Mouse (Mus musculus) ES-E14 (cell line): ENCODE data around the gene Mrpl57. TPM values are rescaled to one million over a fixed set of nuclear protein-coding genes. Genes with fewer than 3 reads are reported as not detected.

Source experiments
- DNase-seq: peaks from one replicate; pipeline ENCODE4 v3.0.0-alpha.2; 2013; ENCODE audit warnings: low read depth, low spot score
- H3K27ac ChIP-seq: 2 replicates; pipeline ENCODE4 v1.5.1; 2012; ENCODE audit warnings: low read depth, mild to moderate bottlenecking, low read length, moderate library complexity, mixed read lengths; ENCODE audit not compliant: poor library complexity, insufficient read depth, severe bottlenecking
- H3K36me3 ChIP-seq: 2 replicates; pipeline ENCODE4 v1.6.1; 2012; ENCODE audit warnings: mild to moderate bottlenecking, low read length, moderate library complexity, mixed read lengths; ENCODE audit not compliant: control insufficient read depth, poor library complexity, insufficient read depth, severe bottlenecking
- H3K4me1 ChIP-seq, 2 experiments: fragments of 150-350 bp in 1 of 2; sonication (generic) in 1 of 2; 2 replicates each; pipeline ENCODE4 v1.6.1; 2012; ENCODE audit warnings: low read length in 2 of 2, mild to moderate bottlenecking in 1 of 2, mixed read lengths in 1 of 2; ENCODE audit not compliant: control insufficient read depth in 2 of 2, insufficient read depth in 2 of 2, poor library complexity in 1 of 2
- H3K4me3 ChIP-seq, 2 experiments: fragments of 150-350 bp in 1 of 2; sonication (generic) in 1 of 2; 2 replicates each; pipeline ENCODE4 v1.5.1; 2012; ENCODE audit warnings: low read length in 2 of 2, low read depth in 1 of 2, mild to moderate bottlenecking in 1 of 2, mixed read lengths in 1 of 2; ENCODE audit not compliant: insufficient read depth in 1 of 2, poor library complexity in 1 of 2, severe bottlenecking in 1 of 2
- H3K9ac ChIP-seq: 2 replicates; pipeline ENCODE4 v1.6.1; 2012; ENCODE audit warnings: low read depth, mild to moderate bottlenecking, low read length, mixed read lengths; ENCODE audit not compliant: poor library complexity, insufficient read depth, severe bottlenecking
- H3K9me3 ChIP-seq: fragments of 150-350 bp; sonication (generic); 2 replicates; pipeline ENCODE4 v1.6.1; 2012; ENCODE audit warnings: low read depth, mild to moderate bottlenecking, low read length; ENCODE audit not compliant: control insufficient read depth, insufficient read depth
- CHD2 ChIP-seq: IDR thresholded peaks from 2 replicates; pipeline ENCODE4 v1.6.1; 2014; ENCODE audit warnings: mild to moderate bottlenecking, low read depth, low read length, inconsistent platforms
- HCFC1 ChIP-seq: IDR thresholded peaks from 2 replicates; pipeline ENCODE4 v1.6.1; 2012; ENCODE audit warnings: low read length, inconsistent platforms, borderline replicate concordance; ENCODE audit not compliant: insufficient read depth
- MAFK ChIP-seq: IDR thresholded peaks from 2 replicates; pipeline ENCODE4 v1.6.1; 2014; ENCODE audit warnings: mild to moderate bottlenecking, low read depth, low read length, inconsistent platforms; ENCODE audit not compliant: insufficient read depth
- ZC3H11A ChIP-seq: IDR thresholded peaks from 2 replicates; pipeline ENCODE4 v1.6.1; 2012; ENCODE audit warnings: low read depth, mild to moderate bottlenecking, inconsistent platforms, low read length, borderline replicate concordance
- ZNF384 ChIP-seq: IDR thresholded peaks from 2 replicates; pipeline ENCODE4 v1.6.1; 2012; ENCODE audit warnings: low read depth, low read length, inconsistent platforms
- in situ Hi-C, 2 experiments: fragments of 600-800 bp; cut with MboI; formaldehyde crosslinking; loops; one replicate each; pipeline ENCODE4 v1.15.1; 2025; ENCODE audit warnings: low sequenced_read_pairs in 2 of 2, inconsistent platforms in 1 of 2; ENCODE audit not compliant: unreplicated experiment in 2 of 2
- total RNA-seq: library from RNA; depleted of rRNA; stranded (reverse); fragments of 300-350 nt; gene quantifications from 2 replicates; pipeline ENCODE4 v1.2.3, GENCODE M21; 2012

Mrpl57 gene
- total RNA-seq, 1 experiment, result 67.8 TPM

GRCm38 (mm10) chr14:57810886-57811285 lies 15.1 kb upstream of the Mrpl57 start:
- no peak for DNase-seq
- H3K4me3 ChIP-seq, result no peak overlapping the region
- TF ChIP-seq CHD2 (no peak), MAFK (no peak), HCFC1 (no peak), ZC3H11A (no peak), ZNF384 (no peak)
- H3K27ac ChIP-seq, result no peak overlapping the region
- H3K4me1 ChIP-seq, result peaks cover 0 to 7% of the 10 kb centered on the region in 2 experiments; a peak in 2 of 4 replicates
- H3K36me3 ChIP-seq, result peaks cover 43% of the 10 kb centered on the region
- in situ Hi-C loops, result no loop called here
- no peak overlapping the region for H3K9ac ChIP-seq
- no peaks in the 10 kb centered on the region for H3K9me3 ChIP-seq

GRCm38 (mm10) chr14:57811844-57812243 lies 14.2 kb upstream of the Mrpl57 start:
- peaks cover 45% of the 10 kb centered on the region for H3K36me3 ChIP-seq
- TF ChIP-seq MAFK (no peak), CHD2 (no peak), HCFC1 (no peak), ZC3H11A (no peak), ZNF384 (no peak)
- no peak overlapping the region for H3K9ac ChIP-seq
- H3K4me3 ChIP-seq, result no peak overlapping the region
- in situ Hi-C loops, result no loop called here
- H3K4me1 ChIP-seq, result peaks cover 6 to 7% of the 10 kb centered on the region in 2 experiments; a peak in 2 of 4 replicates
- H3K27ac ChIP-seq, result no peak overlapping the region; the same call in 1 of the 2 replicates
- H3K9me3 ChIP-seq, result no peaks in the 10 kb centered on the region
- no peak for DNase-seq

GRCm38 (mm10) chr14:57820839-57821238 lies 5.2 kb upstream of the Mrpl57 start:
- H3K36me3 ChIP-seq, result peaks cover 34% of the 10 kb centered on the region
- no peak for DNase-seq

GRCm38 (mm10) chr14:57827284-57827683 lies 1.2 kb downstream of the Mrpl57 start:
- no peak for TF ChIP-seq MAFK
- TF ChIP-seq CHD2, result no peak
- no peak for TF ChIP-seq ZNF384
- TF ChIP-seq HCFC1, result no peak
- TF ChIP-seq ZC3H11A, result no peak
- in situ Hi-C loops, result no loop called here
- H3K4me1 ChIP-seq, result peaks cover 3 to 8% of the 10 kb centered on the region in 2 experiments; a peak in 2 of 4 replicates
- no peaks in the 10 kb centered on the region for H3K9me3 ChIP-seq
- H3K27ac ChIP-seq, result no peak overlapping the region; the same call in 1 of the 2 replicates
- peaks cover 2% of the 10 kb centered on the region; the same call in 1 of the 2 replicates for H3K36me3 ChIP-seq
- no peak for DNase-seq
- peak overlapping the region; percentile 92 to 99 for H3K4me3 ChIP-seq
- H3K9ac ChIP-seq, result peak overlapping the region; percentile 99

More at GRCm38 (mm10) chr14:57820839-57821238, 5.2 kb upstream of the Mrpl57 start:
- Histone ChIP-seq H3K9ac (no peak overlapping the region), H3K4me1 (peaks cover 4 to 11% of the 10 kb centered on the region in 2 experiments; a peak in 2 of 4 replicates), H3K4me3 (no peak overlapping the region), H3K9me3 (no peaks in the 10 kb centered on the region), H3K27ac (no peak overlapping the region)
- in situ Hi-C loops, result no loop called here
- TF ChIP-seq HCFC1 (no peak), CHD2 (no peak), ZC3H11A (no peak), ZNF384 (no peak), MAFK (no peak)

- TF ChIP-seq CHD2 (no peak), ZNF384 (no peak), MAFK (no peak), ZC3H11A (no peak), HCFC1 (no peak)
- Histone ChIP-seq H3K9me3 (no peaks in the 10 kb centered on the region), H3K27ac (no peak overlapping the region), H3K36me3 (peaks cover 8% of the 10 kb centered on the region), H3K9ac (no peak overlapping the region), H3K4me1 (no peaks in the 10 kb centered on the region), H3K4me3 (no peak overlapping the region)
- in situ Hi-C loops, result no loop called here
- DNase-seq, result no peak
These were observed 7.5 kb downstream of the Mrpl57 start for GRCm38 (mm10) chr14:57833526-57833925.
